Mouse (Mus musculus) liver, embryonic 12.5 days (tissue): ENCODE results near the gene Qser1. TPM values are rescaled to one million over a fixed set of nuclear protein-coding genes. Genes with fewer than 3 reads are reported as not detected.

Experiments
- ATAC-seq: fragments of 200-750 bp; cut with Nextera tagmentation; 2 replicates; pipeline ENCODE4 v1.8.0; 2017; ENCODE audit warnings: moderate number of reproducible peaks, mild to moderate bottlenecking, moderate library complexity
- H3K27ac ChIP-seq: fragments of 300-500 bp; sonication (generic); 2 replicates; pipeline ENCODE4 v1.5.1; 2016; ENCODE audit warnings: mild to moderate bottlenecking
- H3K27me3 ChIP-seq: fragments of 300-500 bp; sonication (generic); replicated peaks from 2 replicates; pipeline ENCODE4 v1.6.1; 2016; ENCODE audit warnings: mild to moderate bottlenecking, moderate library complexity
- H3K36me3 ChIP-seq: fragments of 300-500 bp; sonication (generic); 2 replicates; pipeline ENCODE4 v1.6.1; 2016; ENCODE audit warnings: mild to moderate bottlenecking, moderate library complexity
- H3K4me1 ChIP-seq: fragments of 300-500 bp; sonication (generic); 2 replicates; pipeline ENCODE4 v1.6.1; 2016
- H3K4me2 ChIP-seq: fragments of 300-500 bp; sonication (generic); 2 replicates; pipeline ENCODE4 v1.6.1; 2016; ENCODE audit warnings: mild to moderate bottlenecking, moderate library complexity
- H3K4me3 ChIP-seq: fragments of 300-500 bp; sonication (generic); 2 replicates; pipeline ENCODE4 v1.5.1; 2016; ENCODE audit warnings: mild to moderate bottlenecking, moderate library complexity
- H3K9ac ChIP-seq: fragments of 300-500 bp; sonication (generic); 2 replicates; pipeline ENCODE4 v1.6.1; 2016; ENCODE audit warnings: mild to moderate bottlenecking, moderate library complexity
- H3K9me3 ChIP-seq: fragments of 300-500 bp; sonication (generic); replicated peaks from 2 replicates; pipeline ENCODE4 v1.6.1; 2016; ENCODE audit warnings: mild to moderate bottlenecking, moderate library complexity
- WGBS: fragments of 180-500 bp; shearing (Covaris S2); methylation state at CpG from one replicate; pipeline ENCODE4 v1.1.7; 2016; ENCODE audit not compliant: insufficient replicate concordance; 5-methylcytosine and 5-hydroxymethylcytosine counted together
- polyA plus RNA-seq: library from polyadenylated mRNA; unstranded; fragments of >200 nt; fragmentation: Nextera tagmentation; extraction: Ambion mirVana; gene quantifications from 2 replicates; pipeline ENCODE4 v1.2.1, GENCODE M21; 2016

Gene Qser1
- polyA plus RNA-seq, 1 experiment from 2014 or later = 3.6 TPM

DNA sequence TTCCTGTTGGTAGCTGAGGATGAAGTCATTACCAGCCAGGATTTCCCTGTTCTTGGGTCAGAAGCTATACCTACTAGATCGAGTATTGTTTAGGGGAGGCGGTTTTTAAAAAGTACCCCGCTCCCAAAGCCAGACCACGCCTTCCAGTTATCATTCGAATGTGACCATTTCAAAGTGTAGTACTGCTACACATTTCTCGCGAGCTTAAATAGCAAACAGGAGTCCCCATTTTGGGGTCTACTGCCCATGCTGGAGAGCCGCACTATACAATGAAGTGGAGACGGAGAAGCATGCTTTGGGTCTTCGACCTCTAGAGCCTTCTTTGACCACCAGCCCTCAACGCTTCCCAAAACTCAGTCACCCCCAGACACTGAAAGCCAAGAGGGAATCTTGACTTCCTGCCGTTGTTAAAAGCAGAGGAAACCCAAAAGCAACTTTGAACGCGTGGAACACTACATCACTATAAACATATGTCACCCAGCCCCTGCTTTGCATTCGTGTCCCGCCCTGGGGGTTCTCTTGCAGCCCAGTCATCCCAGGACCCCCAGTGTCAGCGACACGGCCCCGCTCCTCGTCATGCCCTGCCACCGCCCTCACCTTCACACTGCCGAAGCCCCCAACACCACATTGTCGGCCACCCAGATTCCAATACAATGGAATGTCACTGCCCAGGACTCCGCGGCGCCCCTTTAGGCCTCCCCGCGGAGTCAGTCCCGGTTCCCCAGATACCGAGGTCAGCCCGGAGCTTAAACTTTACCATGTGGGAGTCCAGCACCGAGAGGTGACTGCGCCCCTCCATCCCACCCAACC, 794 bp downstream of the Qser1 start:
- ATAC-seq = peak; percentile 22
- under 1% methylated on average over 33 of the region's 33 CpGs for WGBS
- Histone ChIP-seq H3K27me3 (no peaks in the 10 kb centered on the region), H3K27ac (peak overlapping the region; percentile 94), H3K9ac (peak overlapping the region; percentile 98), H3K4me1 (peaks cover 40% of the 10 kb centered on the region), H3K4me2 (peak overlapping the region; percentile 99), H3K36me3 (no peaks in the 10 kb centered on the region), H3K4me3 (peak overlapping the region; percentile 97), H3K9me3 (no peaks in the 10 kb centered on the region)

DNA sequence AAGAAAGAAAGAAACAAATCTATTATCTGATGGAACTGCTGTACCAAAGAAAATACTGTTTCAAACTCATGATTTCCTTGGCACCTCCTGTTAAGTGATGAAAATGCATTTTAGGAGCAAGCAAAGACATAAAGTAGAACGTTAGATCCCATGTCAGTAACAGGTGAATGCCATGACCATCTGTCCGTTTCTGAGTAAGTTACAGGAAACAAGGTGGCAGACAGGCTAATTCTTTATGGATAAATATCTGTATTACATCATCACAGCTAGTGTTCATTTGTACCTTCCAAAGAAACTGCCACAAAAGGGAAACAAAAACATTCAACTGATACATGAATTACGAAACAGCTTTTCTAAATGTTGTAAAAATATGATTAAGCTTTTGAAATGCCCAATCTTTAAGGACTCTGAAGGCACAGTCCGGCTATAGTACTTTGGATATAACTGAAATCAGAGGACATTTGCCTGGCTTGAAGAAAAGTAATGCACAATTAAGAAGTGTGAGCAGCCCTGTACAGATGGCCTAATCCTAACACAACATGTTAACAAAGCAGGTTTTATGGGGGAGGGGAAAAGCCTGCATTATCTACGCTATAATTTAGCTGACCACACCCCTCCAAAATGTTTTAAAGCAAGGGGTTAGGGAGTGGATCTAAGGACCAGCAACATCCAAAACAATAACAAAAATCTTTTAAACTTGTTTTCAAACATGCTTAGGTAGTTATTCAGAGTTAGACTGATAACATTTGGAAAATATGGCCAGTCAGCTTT, 2.2 kb downstream of the Qser1 start:
- H3K4me3 ChIP-seq = no peak overlapping the region
- H3K4me2 ChIP-seq = peak overlapping the region; percentile 99
- H3K27ac ChIP-seq = no peak overlapping the region
- no peaks in the 10 kb centered on the region for H3K9me3 ChIP-seq
- no peaks in the 10 kb centered on the region for H3K27me3 ChIP-seq
- no peak for ATAC-seq
- 0 out of 2 replicates have a peak overlapping the region, but pooled peaks have one; percentile 22 for H3K9ac ChIP-seq
- H3K4me1 ChIP-seq = peaks cover 46% of the 10 kb centered on the region
- no peaks in the 10 kb centered on the region for H3K36me3 ChIP-seq
- WGBS = 52% methylated on average over 5 of the region's 5 CpGs

DNA sequence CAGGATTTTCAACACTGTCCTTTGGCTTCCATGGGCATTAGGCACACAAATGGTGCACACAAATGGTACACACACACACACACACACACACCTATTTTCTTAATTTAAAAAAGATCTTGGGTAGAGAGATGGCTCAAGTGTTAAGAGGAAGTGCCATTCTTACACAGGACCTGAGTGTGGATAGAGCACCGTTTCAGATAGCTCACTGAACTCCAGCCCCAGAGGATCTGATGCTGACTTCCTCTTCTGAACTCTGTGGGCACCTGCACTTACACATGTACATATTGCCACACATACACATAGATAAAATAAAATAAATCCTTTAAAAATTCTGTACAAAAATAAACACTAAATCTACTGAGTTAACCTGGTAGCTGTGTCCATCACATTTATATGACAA, 11.1 kb downstream of the Qser1 start:
- no peak for ATAC-seq
- no peak overlapping the region for H3K9ac ChIP-seq
- H3K4me1 ChIP-seq = peaks cover 4% of the 10 kb centered on the region; the same call in 1 of the 2 replicates
- H3K27ac ChIP-seq = no peak overlapping the region
- no peaks in the 10 kb centered on the region for H3K27me3 ChIP-seq
- H3K4me3 ChIP-seq = no peak overlapping the region
- H3K9me3 ChIP-seq = no peaks in the 10 kb centered on the region; the same call in 1 of the 2 replicates
- H3K4me2 ChIP-seq = no peak overlapping the region
- peaks cover 5% of the 10 kb centered on the region for H3K36me3 ChIP-seq
- 26% methylated on average over 1 of the region's 1 CpGs for WGBS

DNA sequence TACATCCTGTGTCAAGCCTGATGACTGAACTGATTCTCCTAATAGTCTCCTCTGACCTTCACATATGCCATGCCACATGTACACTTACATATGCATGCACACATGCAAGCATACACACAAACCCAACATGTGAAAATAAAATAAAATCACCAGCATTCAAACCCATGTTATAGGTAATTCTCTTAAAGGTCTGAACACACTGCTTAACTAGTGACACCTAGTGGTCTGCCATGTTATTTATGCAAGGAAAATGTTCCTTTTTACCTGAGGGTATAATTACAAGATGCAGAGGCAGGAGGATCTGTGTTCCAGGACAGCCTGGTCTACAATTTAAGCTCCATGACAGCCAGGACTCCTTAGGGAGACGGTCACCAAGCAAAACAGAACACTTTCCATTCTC, 41.8 kb downstream of the Qser1 start:
- WGBS = 61% methylated on average over 1 of the region's 1 CpGs
- Histone ChIP-seq H3K27me3 (no peaks in the 10 kb centered on the region), H3K4me1 (no peaks in the 10 kb centered on the region), H3K27ac (no peak overlapping the region), H3K4me3 (no peak overlapping the region), H3K9me3 (no peaks in the 10 kb centered on the region), H3K4me2 (no peak overlapping the region), H3K9ac (no peak overlapping the region), H3K36me3 (peaks cover 62% of the 10 kb centered on the region)
- ATAC-seq = no peak

DNA sequence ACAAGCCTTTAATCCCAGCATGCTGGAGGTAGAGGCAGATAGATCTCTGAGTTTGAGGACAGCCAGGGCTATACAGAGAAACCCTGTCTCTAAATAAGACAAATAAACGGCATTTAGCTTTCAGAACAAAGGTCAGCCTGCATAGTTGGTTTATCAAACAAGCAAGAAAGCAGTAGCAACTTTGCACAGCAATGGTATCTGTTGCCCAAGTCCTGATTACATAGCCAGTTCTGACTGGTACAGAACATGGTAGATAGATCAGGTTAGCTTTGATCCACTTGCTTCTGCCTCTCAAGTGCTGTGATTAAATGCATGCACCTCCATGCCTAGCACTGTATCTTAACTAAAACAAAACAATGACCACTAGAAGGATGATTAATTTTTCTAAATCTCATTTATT, 47.9 kb downstream of the Qser1 start:
- peaks cover 49% of the 10 kb centered on the region for H3K36me3 ChIP-seq
- WGBS = 80% methylated on average over 1 of the region's 1 CpGs
- no peak overlapping the region for H3K4me2 ChIP-seq
- no peaks in the 10 kb centered on the region for H3K27me3 ChIP-seq
- H3K4me1 ChIP-seq = no peaks in the 10 kb centered on the region
- no peak overlapping the region for H3K4me3 ChIP-seq
- H3K27ac ChIP-seq = no peak overlapping the region
- no peaks in the 10 kb centered on the region for H3K9me3 ChIP-seq
- peak; percentile 35; the same call in 1 of the 2 replicates for ATAC-seq
- no peak overlapping the region for H3K9ac ChIP-seq

DNA sequence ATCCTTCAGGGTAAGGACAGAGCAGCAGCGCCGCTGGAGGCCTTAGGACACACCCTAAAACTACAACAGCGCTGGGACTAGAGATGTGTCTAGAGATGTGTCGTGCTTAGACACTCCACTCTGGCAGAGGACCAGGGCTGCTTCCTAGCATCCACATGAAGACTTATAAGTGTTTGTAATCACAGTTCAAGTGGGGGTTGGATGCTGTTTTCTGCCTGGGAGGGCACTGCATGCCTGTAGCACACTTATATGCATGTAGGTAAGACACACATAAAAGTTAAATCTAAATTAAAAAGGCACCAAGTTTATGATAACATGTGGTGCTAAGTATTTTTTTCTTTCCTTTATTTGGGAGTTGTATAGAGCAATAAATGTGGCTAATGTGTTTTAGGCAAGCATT, 52.5 kb downstream of the Qser1 start:
- H3K27me3 ChIP-seq = no peaks in the 10 kb centered on the region
- no peak for ATAC-seq
- WGBS = 75% methylated on average over 4 of the region's 4 CpGs
- H3K4me1 ChIP-seq = no peaks in the 10 kb centered on the region
- no peak overlapping the region for H3K4me2 ChIP-seq
- H3K4me3 ChIP-seq = no peak overlapping the region
- H3K27ac ChIP-seq = no peak overlapping the region
- H3K9me3 ChIP-seq = no peaks in the 10 kb centered on the region
- H3K9ac ChIP-seq = no peak overlapping the region
- peaks cover 36% of the 10 kb centered on the region for H3K36me3 ChIP-seq

DNA sequence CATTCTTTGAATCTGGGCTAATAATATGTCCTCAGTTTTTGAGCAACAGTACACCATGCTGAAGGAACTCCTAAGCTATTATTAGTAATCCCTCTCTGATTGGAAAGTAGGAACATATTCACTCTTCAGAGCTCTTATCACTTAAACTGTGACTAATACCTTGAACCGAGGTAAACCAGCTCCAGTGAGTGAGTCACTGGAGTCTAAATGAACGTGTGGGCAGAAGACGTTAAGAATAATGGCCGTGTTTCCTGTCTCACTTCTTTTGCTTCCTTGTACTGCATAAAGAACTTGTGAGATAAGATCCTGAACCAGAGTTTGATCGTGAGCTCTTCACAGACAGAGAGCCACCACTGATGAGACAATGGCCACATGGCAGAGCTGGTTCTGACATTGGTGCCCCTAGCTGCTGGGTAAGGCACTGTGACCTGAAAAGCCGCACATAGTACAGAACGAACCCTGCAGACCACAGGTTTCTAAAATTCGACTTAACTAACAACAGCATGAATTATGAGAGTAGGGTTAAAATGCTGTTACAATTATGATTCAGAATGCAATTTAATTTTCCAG, 53.3 kb downstream of the Qser1 start:
- H3K27me3 ChIP-seq = no peaks in the 10 kb centered on the region
- no peak overlapping the region for H3K4me2 ChIP-seq
- ATAC-seq = no peak
- no peak overlapping the region for H3K4me3 ChIP-seq
- H3K27ac ChIP-seq = no peak overlapping the region
- H3K9ac ChIP-seq = no peak overlapping the region
- no peaks in the 10 kb centered on the region for H3K9me3 ChIP-seq
- WGBS = 44% methylated on average over 8 of the region's 8 CpGs
- no peaks in the 10 kb centered on the region for H3K4me1 ChIP-seq
- H3K36me3 ChIP-seq = peaks cover 37% of the 10 kb centered on the region

DNA sequence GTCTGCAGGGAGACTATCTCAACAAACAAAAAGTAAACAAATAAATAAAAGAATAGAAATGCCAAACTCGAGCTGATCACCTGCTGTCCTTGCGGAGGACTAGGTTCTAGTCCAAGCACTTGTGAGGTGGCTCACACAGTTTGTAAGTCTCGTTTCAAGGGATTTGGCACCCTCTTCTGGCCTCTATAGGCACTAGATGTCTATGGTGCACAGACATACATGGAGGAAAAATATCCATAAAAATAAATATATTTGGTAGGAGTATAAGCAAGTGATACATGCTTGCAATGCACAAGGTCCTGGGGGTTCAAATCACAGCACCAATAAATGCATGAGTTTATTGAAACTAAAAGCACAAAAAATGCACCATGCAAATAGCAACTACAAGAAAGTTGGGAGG, 65.9 kb downstream of the Qser1 start:
- no peak for ATAC-seq
- Histone ChIP-seq H3K36me3 (0 out of 2 replicates have a peak, but pooled peaks cover 2% of the 10 kb centered on the region), H3K4me1 (no peaks in the 10 kb centered on the region), H3K9me3 (no peaks in the 10 kb centered on the region), H3K27me3 (no peaks in the 10 kb centered on the region), H3K9ac (no peak overlapping the region), H3K4me3 (no peak overlapping the region), H3K4me2 (no peak overlapping the region), H3K27ac (no peak overlapping the region)
- WGBS = 46% methylated on average over 3 of the region's 3 CpGs

DNA sequence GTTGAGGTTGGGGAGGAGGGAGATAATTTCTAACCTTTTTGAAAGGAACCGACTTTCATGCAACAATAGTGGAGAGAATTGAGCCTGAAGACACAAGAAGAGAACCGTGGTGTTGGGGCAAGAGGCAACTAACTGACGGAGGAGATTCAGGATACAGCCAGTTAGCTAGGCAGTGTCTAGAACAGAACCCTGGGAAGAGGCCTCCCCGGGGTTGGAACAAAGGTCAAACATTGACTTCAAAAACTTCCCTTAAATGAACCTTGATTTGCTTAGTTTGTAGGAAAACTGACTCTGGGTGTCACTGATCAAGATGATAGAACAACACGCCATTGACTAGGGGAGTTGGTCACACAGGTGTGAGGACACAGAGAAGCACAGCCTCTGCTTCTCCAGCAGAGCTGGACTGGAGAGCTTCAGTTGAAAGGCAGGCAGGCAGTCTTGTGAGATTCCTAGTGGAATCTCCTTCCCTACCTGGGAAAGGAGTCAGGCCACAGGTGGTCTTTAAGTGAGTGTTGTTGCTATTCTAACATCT, 67.8 kb downstream of the Qser1 start:
- H3K4me1 ChIP-seq = no peaks in the 10 kb centered on the region
- no peaks in the 10 kb centered on the region for H3K9me3 ChIP-seq
- H3K36me3 ChIP-seq = no peaks in the 10 kb centered on the region
- WGBS = 54% methylated on average over 5 of the region's 5 CpGs
- no peak for ATAC-seq
- no peak overlapping the region for H3K4me2 ChIP-seq
- H3K27ac ChIP-seq = no peak overlapping the region
- H3K27me3 ChIP-seq = peaks cover 13% of the 10 kb centered on the region; the same call in 1 of the 2 replicates
- no peak overlapping the region for H3K4me3 ChIP-seq
- no peak overlapping the region for H3K9ac ChIP-seq

DNA sequence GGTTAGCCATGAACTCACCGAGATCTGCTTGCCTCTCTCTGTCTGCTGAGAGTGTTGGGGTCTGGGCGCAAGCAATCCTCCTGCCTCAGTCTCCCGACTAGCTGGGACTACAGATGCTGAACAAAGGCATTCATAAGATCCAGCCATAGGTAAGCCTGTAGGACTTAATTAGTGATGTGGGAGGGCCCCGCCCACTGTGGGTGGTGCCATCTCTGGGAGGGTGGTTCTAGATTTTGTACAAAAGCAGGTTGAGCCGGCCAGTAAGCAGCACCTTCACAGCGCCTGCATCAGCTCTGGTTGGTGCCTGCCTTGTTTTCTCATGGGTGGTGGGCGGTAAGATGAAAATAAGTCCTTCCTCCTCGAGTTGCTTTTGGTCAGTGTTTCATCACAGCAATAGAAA, 70.3 kb downstream of the Qser1 start:
- Histone ChIP-seq H3K4me3 (no peak overlapping the region), H3K9ac (no peak overlapping the region), H3K27me3 (peaks cover 37% of the 10 kb centered on the region), H3K4me1 (peaks cover 11% of the 10 kb centered on the region; the same call in 1 of the 2 replicates), H3K27ac (no peak overlapping the region), H3K4me2 (no peak overlapping the region), H3K9me3 (no peaks in the 10 kb centered on the region), H3K36me3 (no peaks in the 10 kb centered on the region)
- ATAC-seq = no peak
- 34% methylated on average over 8 of the region's 8 CpGs for WGBS

DNA sequence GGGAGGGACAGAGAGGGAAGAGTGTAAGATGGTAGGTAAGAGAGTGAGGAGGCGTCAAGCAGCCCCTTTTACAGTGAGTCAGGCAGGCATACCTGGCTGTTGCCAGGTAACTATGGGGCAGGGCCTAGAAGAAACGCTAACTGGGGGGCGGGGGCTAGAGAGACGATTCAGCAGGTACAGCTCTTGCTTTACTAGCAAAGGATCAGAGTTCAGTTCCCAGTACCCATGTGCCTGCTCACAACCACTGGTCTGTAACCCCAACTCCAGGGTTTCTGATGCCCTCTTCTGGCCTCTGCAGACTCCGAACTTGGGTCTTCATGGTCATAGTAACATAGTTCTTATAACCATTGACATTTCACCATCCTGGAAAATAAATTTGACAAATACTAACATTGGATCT, 72.6 kb downstream of the Qser1 start:
- no peak for ATAC-seq
- 49% methylated on average over 5 of the region's 5 CpGs for WGBS
- H3K4me3 ChIP-seq = no peak overlapping the region

More for the DNA sequence above, 72.6 kb downstream of the Qser1 start:
- Histone ChIP-seq H3K36me3 (no peaks in the 10 kb centered on the region), H3K9ac (no peak overlapping the region), H3K27ac (no peak overlapping the region), H3K9me3 (no peaks in the 10 kb centered on the region), H3K4me2 (no peak overlapping the region), H3K27me3 (peaks cover 50% of the 10 kb centered on the region), H3K4me1 (peaks cover 14% of the 10 kb centered on the region; the same call in 1 of the 2 replicates)
